ENCODE assay signal across 8 mouse cellular contexts in genomic region chr9:21469032-21470024, GRCm38 (mm10). TPM values are rescaled to one million over a fixed set of nuclear protein-coding genes. Genes with fewer than 3 reads are reported as not detected.
DNase-seq lines count a peak whose midpoint lies in the region; ATAC-seq lines count a peak whose summit lies in the region.
"Had no signal": no experiment of that assay in that cellular context is flagged by ENCODE, and none has a peak within 500 bp of the region (broad histone marks: within the 10 kb centered on the region; RNA-seq: fewer than 3 reads in every experiment).

No protein-coding gene starts in this region.

- H3K27ac ChIP-seq in neural tube, embryonic 15.5 days (replicated peaks): no peak overlapping the region
- no peak overlapping the region for H3K27ac ChIP-seq in intestine, embryonic 15.5 days
- no peak overlapping the region for H3K27ac ChIP-seq in liver, embryonic 13.5 days
- H3K27ac ChIP-seq: heart, embryonic 13.5 days had no signal

- H3K27me3 ChIP-seq in neural tube, embryonic 15.5 days (replicated peaks): no peaks in the 10 kb centered on the region
- H3K27me3 ChIP-seq in intestine, embryonic 15.5 days (replicated peaks): no peaks in the 10 kb centered on the region
- H3K27me3 ChIP-seq in liver, embryonic 13.5 days: no peaks in the 10 kb centered on the region
- H3K27me3 ChIP-seq: heart, embryonic 13.5 days had no signal

- H3K4me3 ChIP-seq in neural tube, embryonic 15.5 days (replicated peaks): no peak overlapping the region
- no peak overlapping the region for H3K4me3 ChIP-seq in intestine, embryonic 15.5 days (replicated peaks)
- no peak overlapping the region for H3K4me3 ChIP-seq in liver, embryonic 13.5 days (replicated peaks)
- H3K4me3 ChIP-seq: heart, embryonic 13.5 days had no signal

- no peaks in the 10 kb centered on the region for H3K4me1 ChIP-seq in neural tube, embryonic 15.5 days
- H3K4me1 ChIP-seq in intestine, embryonic 15.5 days (replicated peaks): no peaks in the 10 kb centered on the region
- 0 out of 2 replicates have a peak, but pooled peaks cover under 1% of the 10 kb centered on the region for H3K4me1 ChIP-seq in liver, embryonic 13.5 days (replicated peaks)
- H3K4me1 ChIP-seq: heart, embryonic 13.5 days had no signal

- 88% methylated on average over 20 of the region's 20 CpGs for WGBS in neural tube, embryonic 15.5 days
- 82% methylated on average over 20 of the region's 20 CpGs for WGBS in intestine, embryonic 15.5 days
- WGBS in liver, embryonic 13.5 days (ENCODE audit: insufficient replicate concordance): 78% methylated on average over 20 of the region's 20 CpGs

- peak; percentile 42 for DNase-seq in neural tube, embryonic 10.5 days (ENCODE audit: extremely low spot score, low spot score)
- DNase-seq in T-cell, adult 2 months (ENCODE audit: low spot score): peak; percentile 70
- DNase-seq in cerebellum, postnatal 36 days: peak; percentile 59 to 73
- peak; percentile 19 for DNase-seq in liver, embryonic 13.5 days
- peak; percentile 35 for DNase-seq in right cerebral cortex, postnatal 4 days

- peaks cover 84% of the 10 kb centered on the region for H3K36me3 ChIP-seq in neural tube, embryonic 15.5 days
- peaks cover 37% of the 10 kb centered on the region for H3K36me3 ChIP-seq in intestine, embryonic 15.5 days
- H3K36me3 ChIP-seq in liver, embryonic 13.5 days: peaks cover 92% of the 10 kb centered on the region

- no peaks in the 10 kb centered on the region for H3K9me3 ChIP-seq in neural tube, embryonic 15.5 days (replicated peaks)
- H3K9me3 ChIP-seq in intestine, embryonic 15.5 days: no peaks in the 10 kb centered on the region
- H3K9me3 ChIP-seq in liver, embryonic 13.5 days (replicated peaks): no peaks in the 10 kb centered on the region
- H3K9me3 ChIP-seq: heart, embryonic 13.5 days had no signal

- H3K9ac ChIP-seq in neural tube, embryonic 15.5 days (replicated peaks): no peak overlapping the region
- H3K9ac ChIP-seq in intestine, embryonic 15.5 days: no peak overlapping the region
- no peak overlapping the region for H3K9ac ChIP-seq in liver, embryonic 13.5 days
- H3K9ac ChIP-seq: heart, embryonic 13.5 days had no signal

- H3K4me2 ChIP-seq in neural tube, embryonic 15.5 days: no peak overlapping the region
- H3K4me2 ChIP-seq in intestine, embryonic 15.5 days (replicated peaks): no peak overlapping the region
- no peak overlapping the region for H3K4me2 ChIP-seq in liver, embryonic 13.5 days
- H3K4me2 ChIP-seq: heart, embryonic 13.5 days had no signal

- no peak for ATAC-seq in neural tube, embryonic 15.5 days (ENCODE audit: low FRiP score)
- peak; percentile 45 for ATAC-seq in intestine, embryonic 15.5 days
- no peak for ATAC-seq in liver, embryonic 13.5 days (ENCODE audit: low read depth)

RNA-seq across cellular contexts. Expression of gene Tmed1, which starts 40.7 kb away (rescaled TPM):
- 53.4 and 61.3 TPM in 2 replicates for polyA plus RNA-seq in neural tube, embryonic 15.5 days (2015; fragmentation: Nextera tagmentation; extraction: Ambion mirVana)
- polyA plus RNA-seq in intestine, embryonic 15.5 days (2015; fragmentation: Nextera tagmentation; extraction: Ambion mirVana): 77.7 and 84.5 TPM in 2 replicates
- 36.9 and 38.5 TPM in 2 replicates for polyA plus RNA-seq in liver, embryonic 13.5 days (2015; fragmentation: Nextera tagmentation; extraction: Ambion mirVana)

RNA-seq across cellular contexts. Expression of gene Dnm2, which starts 44.6 kb away (rescaled TPM):
- 58.5 and 63.7 TPM in 2 replicates for polyA plus RNA-seq in neural tube, embryonic 15.5 days (2015; fragmentation: Nextera tagmentation; extraction: Ambion mirVana)
- 70.6 and 75.7 TPM in 2 replicates for polyA plus RNA-seq in intestine, embryonic 15.5 days (2015; fragmentation: Nextera tagmentation; extraction: Ambion mirVana)
- 51.8 and 56.8 TPM in 2 replicates for polyA plus RNA-seq in liver, embryonic 13.5 days (2015; fragmentation: Nextera tagmentation; extraction: Ambion mirVana)

RNA-seq across cellular contexts. Expression of gene AB124611, which starts 56.6 kb away (rescaled TPM):
- 2.3 and 3.9 TPM in 2 replicates for polyA plus RNA-seq in neural tube, embryonic 15.5 days (2015; fragmentation: Nextera tagmentation; extraction: Ambion mirVana)
- polyA plus RNA-seq in intestine, embryonic 15.5 days (2015; fragmentation: Nextera tagmentation; extraction: Ambion mirVana): 2.5 and 3.0 TPM in 2 replicates
- polyA plus RNA-seq in liver, embryonic 13.5 days (2015; fragmentation: Nextera tagmentation; extraction: Ambion mirVana): 3.5 and 4.1 TPM in 2 replicates

RNA-seq across cellular contexts. Expression of gene Qtrt1, which starts 57.7 kb away (rescaled TPM):
- 47.6 and 55.6 TPM in 2 replicates for polyA plus RNA-seq in neural tube, embryonic 15.5 days (2015; fragmentation: Nextera tagmentation; extraction: Ambion mirVana)
- polyA plus RNA-seq in intestine, embryonic 15.5 days (2015; fragmentation: Nextera tagmentation; extraction: Ambion mirVana): 57.0 and 60.5 TPM in 2 replicates
- 24.3 and 28.6 TPM in 2 replicates for polyA plus RNA-seq in liver, embryonic 13.5 days (2015; fragmentation: Nextera tagmentation; extraction: Ambion mirVana)

Comparison
In these comparisons a context has a peak if more than half of its experiments do, and no peak if none do; other contexts are left out.
1. DNase-seq: peak in every context shown above with its lines; median percentile 70 in T-cell, adult 2 months; 66 in cerebellum, postnatal 36 days; 42 in neural tube, embryonic 10.5 days; 35 in right cerebral cortex, postnatal 4 days; 19 in liver, embryonic 13.5 days.